Mouse (Mus musculus): ENCODE measurements around the gene Ptprc.

GRCm38 (mm10) chr1:138039201-138039600, 136.3 kb downstream of the Ptprc start:
- TF ChIP-seq GATA1 (IDR thresholded peaks at IDR 0.05; ENCODE audit: low read length) (no peak), TAL1 (IDR thresholded peaks at IDR 0.05; ENCODE audit: low read length) (no peak)

Measured in erythroblast, embryonic 14.5 days (primary cell).